In the genomic region with DNA sequence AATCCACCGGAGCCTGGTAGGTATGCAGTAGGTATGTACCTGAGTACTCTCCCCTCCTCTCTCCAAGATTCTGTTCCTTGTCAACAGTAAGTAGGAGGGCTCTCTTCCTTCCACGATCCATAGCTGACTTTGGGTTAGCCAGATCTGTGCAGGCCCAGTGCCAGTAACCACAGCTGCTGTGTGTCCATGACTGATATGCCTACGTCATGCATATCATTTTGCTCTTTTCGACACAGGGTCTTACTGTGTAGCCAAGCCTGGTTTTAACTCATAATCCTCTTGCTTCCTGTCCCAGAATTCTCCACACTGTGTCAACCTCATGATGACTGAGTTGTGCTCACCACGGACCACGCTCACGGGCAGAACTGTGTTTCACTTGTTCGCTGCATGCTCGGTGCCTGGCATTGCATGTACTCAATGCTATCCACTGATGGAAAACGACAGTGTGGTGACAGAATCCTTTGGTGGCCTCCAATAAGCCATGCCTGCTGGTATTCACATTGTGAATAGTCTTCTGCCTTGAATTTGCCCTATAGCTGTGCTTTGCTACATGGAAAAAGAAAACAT, we compare ENCODE assay signal across 10 mouse cellular contexts. TPM values are rescaled to one million over a fixed set of nuclear protein-coding genes. Genes with fewer than 3 reads are reported as not detected.
DNase-seq lines count a peak whose midpoint lies in the region; ATAC-seq and TF ChIP-seq lines count a peak whose summit lies in the region.
"Had no signal": no experiment of that assay in that cellular context is flagged by ENCODE, and none has a peak within 500 bp of the region (broad histone marks: within the 10 kb centered on the region; RNA-seq: fewer than 3 reads in every experiment).

No protein-coding gene starts in this region.

- peaks cover 1% of the 10 kb centered on the region; the same call in 1 of the 2 replicates for H3K4me1 ChIP-seq in kidney, postnatal 0 days (replicated peaks; ENCODE audit: insufficient read depth, low read length)
- H3K4me1 ChIP-seq in lung, postnatal 0 days (ENCODE audit: insufficient read depth, low read depth, low read length), result no peaks in the 10 kb centered on the region
- H3K4me1 ChIP-seq: midbrain, embryonic 12.5 days had no signal

- 81% methylated on average over 10 of the region's 10 CpGs for WGBS in kidney, postnatal 0 days
- 64% methylated on average over 10 of the region's 10 CpGs for WGBS in lung, postnatal 0 days

- TF ChIP-seq CTCF in kidney, postnatal 0 days (IDR thresholded peaks at IDR 0.05; ENCODE audit: low read depth), result no peak
- TF ChIP-seq CTCF in lung, postnatal 0 days (IDR thresholded peaks at IDR 0.05), result no peak

- no peaks in the 10 kb centered on the region for H3K9me3 ChIP-seq in kidney, postnatal 0 days (replicated peaks; ENCODE audit: low read length)
- no peaks in the 10 kb centered on the region for H3K9me3 ChIP-seq in lung, postnatal 0 days (ENCODE audit: low read length)
- H3K9me3 ChIP-seq: midbrain, embryonic 12.5 days had no signal

- H3K9ac ChIP-seq in kidney, postnatal 0 days (ENCODE audit: low read depth, low read length), result no peak overlapping the region
- no peak overlapping the region for H3K9ac ChIP-seq in lung, postnatal 0 days (replicated peaks; ENCODE audit: low read depth)
- H3K9ac ChIP-seq: midbrain, embryonic 12.5 days had no signal

- H3K27me3 ChIP-seq in kidney, postnatal 0 days (ENCODE audit: insufficient read depth, low read length), result no peaks in the 10 kb centered on the region
- no peaks in the 10 kb centered on the region for H3K27me3 ChIP-seq in lung, postnatal 0 days (replicated peaks; ENCODE audit: insufficient read depth, low read length)
- H3K27me3 ChIP-seq: midbrain, embryonic 12.5 days had no signal

- 0 out of 2 replicates have a peak overlapping the region, but pooled peaks have one; percentile 19 for H3K27ac ChIP-seq in kidney, postnatal 0 days
- no peak overlapping the region for H3K27ac ChIP-seq in lung, postnatal 0 days (ENCODE audit: low read length)
- H3K27ac ChIP-seq: midbrain, embryonic 12.5 days had no signal

- H3K4me2 ChIP-seq in kidney, postnatal 0 days (ENCODE audit: low read length), result no peak overlapping the region
- H3K4me2 ChIP-seq in lung, postnatal 0 days (replicated peaks; ENCODE audit: low read depth, low read length), result no peak overlapping the region
- H3K4me2 ChIP-seq: midbrain, embryonic 12.5 days had no signal

- no peak for DNase-seq in kidney, postnatal 0 days (ENCODE audit: low spot score)
- no peak for DNase-seq in kidney, adult 8-10 months
- DNase-seq in c-Kit-positive CD71-positive TER-119-negative erythroid progenitor cells, embryonic 14.5 days (ENCODE audit: low read depth), result peak; percentile 38
- DNase-seq in lung, postnatal 0 days (ENCODE audit: low spot score), result peak; percentile 80
- DNase-seq in gastrocnemius, adult 8-10 months (ENCODE audit: low spot score in 2 of 2), result no peak
- no peak for DNase-seq in left cerebral cortex, adult 18-20 months (ENCODE audit: low spot score in 2 of 2)
- no peak for DNase-seq in B cell, adult 2 months
- DNase-seq: gastrocnemius, postnatal 25 days had no signal

- no peak overlapping the region for H3K4me3 ChIP-seq in kidney, postnatal 0 days (replicated peaks; ENCODE audit: low read depth, low read length)
- no peak overlapping the region for H3K4me3 ChIP-seq in lung, postnatal 0 days (ENCODE audit: low read depth, low read length)
- H3K4me3 ChIP-seq: midbrain, embryonic 12.5 days had no signal

- no peak for TF ChIP-seq EP300 in lung, postnatal 0 days (IDR thresholded peaks at IDR 0.05)

- no peaks in the 10 kb centered on the region for H3K36me3 ChIP-seq in kidney, postnatal 0 days (ENCODE audit: insufficient read depth, low read length)
- no peaks in the 10 kb centered on the region for H3K36me3 ChIP-seq in lung, postnatal 0 days (ENCODE audit: insufficient read depth, low read length)
- H3K36me3 ChIP-seq: midbrain, embryonic 12.5 days had no signal

- no peak for ATAC-seq in kidney, postnatal 0 days (replicated peaks; ENCODE audit: low FRiP score, low read depth)
- ATAC-seq in granulocyte monocyte progenitor cell, adult 5-6 weeks (replicated peaks; ENCODE audit: poor library complexity, severe bottlenecking), result peak; percentile 77
- ATAC-seq in lung, postnatal 0 days, result peak; percentile 89

RNA-seq across cellular contexts. Expression of a gene that starts 26.6 kb away (rescaled TPM):
- 7.6 and 8.0 TPM in 2 replicates for polyA plus RNA-seq in kidney, postnatal 0 days (2015; fragmentation: Nextera tagmentation; extraction: Ambion mirVana)
- 34.1 and 36.1 TPM in 2 replicates for total RNA-seq in granulocyte monocyte progenitor cell, adult 5-6 weeks (2014; fragmentation: Nextera tagmentation)
- total RNA-seq in granulocyte monocyte progenitor cell, adult 5-6 weeks (2017), result 12.2 and 17.3 TPM in 2 replicates
- 9.5 and 9.6 TPM in 2 replicates for polyA plus RNA-seq in lung, postnatal 0 days (2015; fragmentation: Nextera tagmentation; extraction: Ambion mirVana)
- total RNA-seq in gastrocnemius, adult 8-10 months (2022), result 10 to 100 TPM in 1 of 4 experiments, 1 to 10 TPM in 3; 4.5 to 10.1 (median 6.6) TPM
- total RNA-seq in left cerebral cortex, adult 18-20 months (2021), result 1 to 10 TPM; 7.9 to 9.4 TPM

Comparison
In these comparisons a context has a peak if more than half of its experiments do, and no peak if none do; other contexts are left out.
1. DNase-seq: peak in c-Kit-positive CD71-positive TER-119-negative erythroid progenitor cells, embryonic 14.5 days (single experiment) and lung, postnatal 0 days (single experiment); none in kidney, postnatal 0 days (single experiment), kidney, adult 8-10 months (0 of 2), gastrocnemius, adult 8-10 months (0 of 2), left cerebral cortex, adult 18-20 months (0 of 2) and B cell, adult 2 months (0 of 2).